Mouse (Mus musculus): ENCODE data around the gene Rps29.

Gene Rps29

GRCm38 (mm10) chr12:69158765-69159577, at the start of gene Rps29:
Gene Rps29 (minus strand): TSS chr12:69159186.
- peak; percentile 95 to 96 for DNase-seq

DNA sequence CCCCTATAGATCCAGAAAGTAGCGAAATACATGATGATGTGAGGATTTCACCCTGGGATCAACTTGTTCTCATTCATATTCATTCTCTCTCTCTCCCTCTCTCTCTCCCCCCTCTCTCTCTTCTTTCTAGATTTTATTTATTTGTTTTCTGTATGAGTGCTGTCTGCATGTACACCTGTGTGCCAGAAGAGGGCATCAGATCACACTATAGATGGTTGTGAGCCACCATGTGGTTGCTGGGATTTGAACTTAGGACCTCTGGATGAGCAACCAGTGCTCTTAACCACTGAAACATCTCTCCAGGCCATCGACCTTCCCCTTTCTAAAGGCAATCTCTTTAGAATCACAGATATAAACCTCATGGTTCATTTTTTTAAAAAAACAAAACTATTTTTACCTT, 49.5 kb upstream of the Rps29 start:
- no peak for DNase-seq

GRCm38 (mm10) chr12:69207926-69208325, 48.9 kb upstream of the Rps29 start:
- DNase-seq = no peak

DNA sequence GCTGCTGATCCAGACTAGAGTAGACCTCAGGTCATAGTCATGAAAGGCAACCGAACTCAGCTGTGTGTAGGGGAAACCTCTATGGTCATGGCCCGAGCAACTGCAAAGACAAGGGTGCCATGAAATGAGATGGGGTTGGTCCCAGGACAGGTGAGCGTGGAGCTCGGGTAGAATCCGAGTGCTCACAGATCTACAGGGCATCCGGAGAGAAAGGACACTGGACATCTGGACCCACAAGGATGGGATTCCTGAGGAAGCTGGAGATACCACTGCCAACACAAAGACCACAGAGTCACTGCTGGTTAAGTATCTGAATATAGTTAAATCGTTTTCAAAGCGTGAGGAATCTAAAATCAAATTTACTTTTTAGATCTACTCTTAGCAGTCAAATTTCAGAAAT, 48.4 kb upstream of the Rps29 start:
- no peak for DNase-seq

- DNase-seq = no peak
Measured at GRCm38 (mm10) chr12:69204052-69204833, 45.3 kb upstream of the Rps29 start, which contains the start of gene Gm49384. Gene Gm49384 (minus strand): TSS chr12:69204267.

GRCm38 (mm10) chr12:69198985-69199384, 40.0 kb upstream of the Rps29 start:
- no peak for DNase-seq

- peak in 1 of 2 experiments; percentile 32 for DNase-seq
Measured at GRCm38 (mm10) chr12:69198164-69198535, 39.2 kb upstream of the Rps29 start, which contains the start of gene Dnaaf2. Gene Dnaaf2 (minus strand): TSS chr12:69198429.

DNA sequence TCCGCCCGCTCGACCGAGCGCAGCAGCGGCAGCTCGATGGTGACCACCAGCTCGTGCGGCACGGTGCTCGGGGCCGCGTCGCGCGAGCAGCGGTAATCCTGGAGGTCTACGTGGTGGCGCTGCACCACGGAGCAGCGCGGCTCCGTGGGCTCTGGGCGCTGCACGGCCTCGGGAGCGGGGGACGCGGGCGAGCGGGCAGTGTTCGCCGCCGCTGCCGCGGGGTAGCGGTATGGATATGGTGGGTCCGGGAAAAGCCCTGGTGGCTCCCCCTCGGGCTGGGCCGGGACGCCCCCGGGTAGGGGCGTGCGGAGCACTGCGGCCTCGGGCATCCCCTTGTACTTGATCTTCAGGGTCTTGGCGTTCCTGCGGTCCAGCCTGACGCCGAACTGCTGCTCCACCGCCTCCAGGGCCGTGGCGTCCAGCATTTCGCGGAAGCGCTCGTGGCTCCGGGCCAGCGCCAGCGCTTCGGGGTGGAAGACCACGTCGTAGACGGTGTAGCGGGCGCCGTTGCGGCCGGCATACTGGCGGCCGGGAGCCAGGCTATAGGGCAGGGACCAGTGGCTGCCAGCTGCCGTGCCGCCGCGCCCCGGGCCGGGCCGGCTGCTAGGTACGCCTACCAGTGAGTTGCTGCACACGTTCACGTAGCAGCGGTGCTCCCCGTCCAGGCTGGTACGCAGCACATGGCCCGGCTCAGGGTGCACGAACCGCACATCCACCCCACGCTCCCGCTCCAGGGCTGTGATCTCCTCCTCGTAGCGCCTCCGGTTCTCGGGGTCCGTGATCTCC, 38.6 kb upstream of the Rps29 start:
- DNase-seq = peak; percentile 37 to 39

GRCm38 (mm10) chr12:69196444-69197377, 37.7 kb upstream of the Rps29 start, which contains the start of gene Gm49383:
Gene Gm49383 (minus strand): TSS chr12:69197104.
- DNase-seq = peak in 1 of 2 experiments; percentile 31

DNA sequence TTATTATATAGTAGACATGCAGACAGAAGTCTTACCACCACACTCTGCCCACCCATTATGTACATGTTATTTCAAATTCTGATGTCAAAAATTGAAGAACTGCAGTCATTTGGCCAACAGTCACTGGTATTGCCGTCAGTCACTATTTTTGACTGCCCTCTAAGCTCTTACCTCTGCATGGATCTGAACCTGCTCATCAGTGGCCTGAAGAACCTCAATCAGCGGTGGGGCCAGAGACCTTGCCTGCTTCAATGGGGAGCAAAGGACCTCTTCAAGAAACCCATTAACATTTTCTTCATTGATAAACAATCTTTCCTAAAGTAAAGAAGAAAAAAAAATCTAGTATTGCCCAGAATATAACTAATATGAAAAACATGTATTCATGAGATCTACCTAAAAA, 33.7 kb upstream of the Rps29 start:
- no peak for DNase-seq

GRCm38 (mm10) chr12:69191396-69191795, 32.4 kb upstream of the Rps29 start:
- no peak for DNase-seq

DNA sequence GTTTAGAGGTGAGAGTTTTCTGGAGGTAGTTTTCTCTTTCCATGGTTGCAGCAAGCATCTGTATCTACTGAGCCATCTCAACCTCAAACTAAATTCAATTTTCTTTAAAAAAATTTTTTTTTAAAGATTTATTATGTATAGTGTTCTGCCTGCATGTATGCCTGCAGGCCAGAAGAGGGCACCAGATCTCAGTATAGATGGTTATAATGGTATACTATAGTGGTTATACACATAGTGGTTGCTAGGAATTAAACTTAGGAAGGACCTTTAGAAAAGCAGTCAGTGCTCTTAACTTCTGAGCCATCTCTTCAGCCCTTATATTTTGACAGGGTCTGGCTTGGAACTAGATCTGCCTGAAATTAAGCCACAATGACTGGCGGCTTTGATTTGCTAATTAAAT, 31.5 kb upstream of the Rps29 start:
- DNase-seq = no peak

GRCm38 (mm10) chr12:69190074-69190473, 31.1 kb upstream of the Rps29 start:
- no peak for DNase-seq

GRCm38 (mm10) chr12:69186811-69187471, 28.0 kb upstream of the Rps29 start:
- DNase-seq = no peak

GRCm38 (mm10) chr12:69185371-69185770, 26.4 kb upstream of the Rps29 start:
- no peak for DNase-seq

DNA sequence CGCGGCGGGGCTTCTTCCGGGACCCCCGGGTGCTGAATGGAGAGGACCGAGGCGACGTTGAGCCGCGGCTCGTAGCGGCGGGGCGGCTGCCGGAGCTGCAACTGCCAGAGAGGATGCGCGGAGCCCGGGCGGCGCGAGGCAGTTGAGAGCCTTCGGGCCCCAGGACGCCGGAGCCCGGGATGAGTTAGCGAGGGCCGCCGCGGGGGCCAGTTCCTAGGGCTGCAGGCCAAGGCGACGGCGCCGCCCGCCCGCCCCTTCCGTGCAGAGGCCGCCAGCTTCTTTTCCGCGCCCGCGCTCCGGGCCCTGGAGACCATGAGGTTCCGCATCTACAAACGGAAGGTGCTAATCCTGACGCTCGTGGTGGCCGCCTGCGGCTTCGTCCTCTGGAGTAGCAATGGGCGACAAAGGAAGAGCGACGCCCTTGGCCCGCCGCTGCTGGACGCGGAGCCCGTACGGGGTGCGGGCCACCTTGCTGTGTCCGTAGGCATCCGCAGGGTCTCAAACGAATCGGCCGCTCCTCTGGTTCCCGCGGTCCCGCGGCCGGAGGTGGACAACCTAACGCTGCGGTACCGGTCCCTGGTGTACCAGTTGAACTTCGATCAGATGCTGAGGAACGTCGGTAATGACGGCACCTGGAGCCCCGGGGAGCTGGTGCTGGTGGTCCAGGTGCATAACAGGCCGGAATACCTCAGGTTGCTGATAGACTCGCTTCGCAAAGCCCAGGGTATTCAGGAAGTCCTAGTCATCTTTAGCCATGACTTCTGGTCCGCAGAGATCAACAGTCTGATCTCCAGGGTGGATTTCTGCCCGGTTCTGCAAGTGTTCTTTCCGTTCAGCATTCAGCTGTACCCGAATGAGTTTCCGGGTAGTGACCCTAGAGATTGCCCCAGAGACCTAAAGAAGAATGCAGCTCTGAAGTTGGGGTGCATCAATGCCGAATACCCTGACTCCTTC, 25.6 kb upstream of the Rps29 start:
- peak in 1 of 2 experiments; percentile 47 for DNase-seq

GRCm38 (mm10) chr12:69183583-69184308, 24.8 kb upstream of the Rps29 start, which contains the start of the genes Rpl36al and Mgat2:
Gene Rpl36al (minus strand): TSS chr12:69184083.
Gene Mgat2 (plus strand): TSS chr12:69184157.
- peak; percentile 95 to 96 for DNase-seq

DNA sequence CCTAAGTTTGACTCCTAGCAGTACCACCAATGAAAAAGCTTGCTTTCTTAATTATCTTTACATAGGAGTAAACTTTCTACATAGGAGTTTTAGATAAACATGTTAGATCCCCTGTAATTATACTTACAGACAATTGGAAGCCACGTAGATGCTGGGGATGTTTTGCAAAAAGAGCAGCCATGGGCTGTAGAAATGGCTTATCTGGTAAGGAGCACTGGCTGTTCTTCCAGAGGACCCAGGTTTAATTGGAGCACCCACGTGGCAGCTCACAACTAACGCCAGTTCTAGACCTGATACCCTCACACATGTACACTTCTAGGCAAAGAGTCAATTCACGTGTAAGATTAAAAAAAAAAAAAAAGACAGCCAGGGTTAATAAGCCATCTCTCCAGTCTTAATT, 22.8 kb upstream of the Rps29 start:
- DNase-seq = no peak

GRCm38 (mm10) chr12:69179371-69179770, 20.4 kb upstream of the Rps29 start:
- no peak for DNase-seq
